Mouse (Mus musculus) spleen, postnatal 36 days (tissue): ENCODE data around the gene Npff.
A peak's percentile ranks its signal among the peaks of the same experiment; 100 is the strongest.

Experiments used
- DNase-seq, 2 experiments: peaks; one replicate each; pipeline ENCODE4 v3.0.0; 2022; ENCODE audit warnings: low spot score in 2 of 2, mixed read lengths in 1 of 2

Npff gene

DNA sequence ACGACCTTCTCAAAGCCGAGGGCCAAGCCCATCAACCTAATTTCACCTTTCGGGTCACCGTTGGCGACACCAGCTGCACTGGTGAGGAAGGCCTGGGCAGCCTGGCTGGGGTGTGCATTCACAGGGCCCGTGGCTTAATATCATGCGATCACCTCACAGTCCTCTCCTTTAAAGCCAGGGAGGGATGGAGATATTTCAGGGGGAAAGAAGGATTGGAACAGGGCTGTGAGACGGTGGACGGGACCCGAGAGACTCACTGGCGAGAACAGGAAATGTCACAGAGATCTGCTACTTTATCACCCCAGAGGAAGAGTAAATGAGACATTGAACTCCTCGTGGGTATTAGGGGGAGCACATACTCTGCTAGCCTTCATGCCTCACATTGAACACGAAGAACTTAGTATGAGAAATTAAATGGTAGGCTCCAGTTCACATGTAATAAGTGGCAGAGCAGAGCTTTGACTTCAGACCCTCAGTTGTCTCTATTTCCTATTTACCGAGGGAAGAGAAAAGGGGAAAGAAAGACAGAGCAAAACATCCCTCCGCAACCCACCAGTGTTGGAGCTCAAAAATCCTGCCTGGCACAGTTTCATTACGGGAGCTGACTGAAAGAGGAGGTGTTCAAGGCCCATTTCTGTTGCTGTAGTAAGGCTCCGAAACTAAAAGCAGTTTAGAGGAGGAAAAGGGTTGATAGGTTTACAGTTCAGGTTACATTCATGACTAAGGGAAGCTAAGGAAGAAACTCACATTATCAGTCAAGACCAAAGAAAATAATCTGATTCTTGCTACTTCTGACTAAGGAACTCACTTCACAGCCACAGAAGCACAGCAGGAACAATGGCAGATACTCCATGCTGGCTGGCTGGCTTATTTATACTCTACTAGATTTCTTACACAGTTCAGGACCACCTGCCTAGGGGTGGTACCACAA lies 5.3 kb downstream of the Npff start:
- DNase-seq, result no peak

DNA sequence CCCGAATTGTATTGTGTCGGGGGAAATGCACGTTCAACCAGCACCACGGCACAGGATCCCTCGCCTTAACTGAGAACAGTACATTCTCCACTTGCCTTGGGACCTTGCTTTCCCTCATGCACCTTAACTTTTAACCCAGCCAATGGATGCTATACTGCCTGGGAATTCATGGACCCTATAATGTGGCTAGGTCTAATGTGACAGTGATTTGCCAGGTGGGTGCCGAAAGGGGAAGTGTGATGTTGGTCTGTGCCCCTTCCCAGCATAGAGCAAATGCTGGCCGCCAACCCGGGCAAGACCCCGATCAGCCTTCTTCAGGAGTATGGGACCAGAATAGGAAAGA lies 5.9 kb downstream of the Npff start:
- no peak for DNase-seq

DNA sequence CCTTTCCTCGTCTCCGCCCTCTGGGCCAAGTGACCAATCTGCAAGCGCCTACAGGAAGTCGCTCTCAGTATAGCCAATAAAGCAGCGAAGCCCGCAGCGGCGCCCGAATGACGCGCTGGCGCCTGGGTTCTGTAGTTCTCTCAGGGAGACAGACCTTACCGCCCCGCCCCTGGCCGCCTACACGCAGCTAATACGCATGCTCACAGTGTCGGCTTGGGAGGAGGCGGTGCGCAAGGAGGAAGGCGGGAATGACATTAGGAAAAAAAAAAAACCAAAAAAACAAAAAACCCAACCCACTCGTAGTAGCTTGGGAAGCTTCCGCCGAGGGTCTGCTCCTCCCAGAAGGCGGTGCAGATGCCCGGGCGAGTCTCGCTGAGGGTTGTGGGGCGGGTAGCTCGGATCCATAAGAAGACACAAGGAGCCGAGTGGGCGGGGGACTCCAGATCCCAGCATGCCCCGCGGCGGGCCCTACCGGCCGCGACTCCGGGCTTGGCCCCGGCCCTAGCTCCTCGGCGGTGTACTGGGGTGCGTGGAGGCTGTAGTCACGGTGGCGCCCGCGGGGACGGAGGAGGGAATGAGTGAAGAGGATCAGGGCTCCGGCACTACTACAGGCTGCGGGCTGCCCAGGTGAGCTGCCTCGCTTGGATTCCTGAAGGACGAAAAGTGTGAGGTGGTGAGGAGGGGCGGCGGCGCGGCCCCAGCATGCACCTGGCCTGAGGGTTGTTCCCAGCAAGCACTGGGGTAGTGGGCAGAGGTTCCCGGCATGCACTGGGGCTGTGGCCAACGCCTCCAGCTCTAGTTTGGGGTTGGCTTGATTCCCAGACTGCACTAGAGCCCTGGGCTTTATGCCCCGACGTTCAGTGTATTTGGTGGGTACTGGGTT lies 6.5 kb downstream of the Npff start, which contains the start of gene Tarbp2:
Gene Tarbp2, plus strand, starts transcription at position 217 of the 883 bp plus-strand sequence.
- peak; percentile 100 for DNase-seq

DNA sequence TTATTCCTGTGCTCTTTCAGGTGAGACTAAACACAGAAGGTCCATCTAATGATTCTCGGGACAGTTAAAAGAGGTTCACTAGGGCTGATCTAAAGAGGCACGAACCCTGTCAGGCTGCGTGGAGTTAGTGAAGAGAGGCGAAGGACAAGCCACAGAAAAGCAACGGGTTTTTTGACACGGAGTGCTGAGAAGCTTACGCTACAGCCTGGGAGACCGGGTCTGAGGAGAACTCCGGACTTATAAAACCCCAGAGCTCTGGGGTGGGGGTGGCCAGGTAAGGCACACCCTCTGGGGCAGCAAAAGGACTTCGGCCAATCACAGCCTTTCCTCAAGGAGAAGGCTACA lies 7.1 kb downstream of the Npff start:
- DNase-seq, result no peak

DNA sequence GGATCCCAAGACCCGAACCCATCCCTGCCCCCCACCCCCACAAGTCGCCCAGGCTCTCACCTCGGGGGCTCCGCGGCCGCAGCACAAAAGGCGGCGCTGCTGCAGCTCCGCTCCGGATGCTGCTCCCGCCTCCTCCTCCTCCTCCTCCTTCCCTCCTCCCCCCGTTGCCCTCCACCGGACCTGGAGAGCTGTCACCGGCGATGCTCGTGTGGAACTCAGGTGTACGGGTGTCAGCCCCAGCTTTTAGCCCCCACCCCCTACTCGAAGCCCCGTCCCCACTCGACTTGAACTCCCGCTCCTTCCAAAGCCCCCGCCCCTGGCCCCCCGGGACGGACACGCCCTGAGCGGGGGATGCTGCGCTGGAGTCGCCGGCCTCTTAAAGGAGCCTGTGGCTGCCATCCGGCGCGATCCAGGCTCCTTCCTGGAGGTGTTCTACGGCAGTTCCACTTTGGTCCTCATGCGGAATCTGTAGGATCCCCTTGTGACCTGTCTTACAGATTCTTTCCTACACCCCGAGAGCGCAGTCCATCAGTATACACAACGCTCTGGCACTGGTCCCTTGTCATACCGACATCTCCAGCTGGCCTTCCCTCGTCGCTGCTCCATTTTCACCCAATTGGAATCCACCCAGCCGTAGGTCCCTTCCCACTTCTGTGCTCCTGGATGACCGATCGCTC lies 7.9 kb downstream of the Npff start, which contains the start of gene Map3k12:
Gene Map3k12, minus strand, starts transcription at position 337 of the 677 bp plus-strand sequence.
- peak; percentile 41 to 47 for DNase-seq

DNA sequence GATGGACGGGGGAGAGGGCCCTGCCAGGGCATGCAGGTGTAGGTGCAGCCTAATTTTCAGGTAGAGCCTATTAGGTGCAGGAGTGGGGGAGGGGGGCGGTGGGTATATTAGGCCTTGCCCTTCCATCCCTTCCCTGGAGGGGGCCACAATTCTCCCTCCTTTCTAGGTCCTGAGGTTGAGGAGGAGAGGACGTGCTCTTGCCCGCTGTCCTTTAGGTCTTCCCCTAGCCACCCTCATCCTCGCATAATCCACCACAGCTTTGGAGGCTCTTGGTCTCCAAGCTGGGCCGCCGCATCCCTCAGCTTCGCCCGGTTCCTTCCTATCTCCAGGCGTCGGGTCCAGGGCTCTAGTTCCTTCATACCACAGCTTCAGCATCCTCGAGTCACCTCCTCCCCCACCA lies 8.4 kb downstream of the Npff start:
- DNase-seq, result no peak

DNA sequence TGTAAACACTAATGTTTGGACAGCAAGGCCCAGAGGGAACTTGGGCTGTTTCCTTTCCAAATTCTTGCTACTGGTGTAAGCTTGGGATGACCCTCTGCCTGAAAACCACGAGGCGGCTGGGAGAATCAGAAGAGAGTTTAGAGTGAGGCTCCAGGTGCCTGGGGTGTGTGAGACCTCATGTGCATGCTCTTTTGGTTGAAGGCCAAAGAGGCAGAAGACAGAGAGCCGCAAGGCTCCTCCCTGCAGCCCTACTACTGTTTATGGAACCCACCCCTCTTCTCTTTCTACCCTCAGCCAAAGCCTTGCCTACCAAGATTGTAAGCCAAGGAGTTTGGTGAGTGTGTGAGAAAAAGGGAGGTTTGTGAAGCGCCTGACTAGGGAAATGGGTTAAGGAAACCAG lies 9.0 kb downstream of the Npff start:
- no peak for DNase-seq

DNA sequence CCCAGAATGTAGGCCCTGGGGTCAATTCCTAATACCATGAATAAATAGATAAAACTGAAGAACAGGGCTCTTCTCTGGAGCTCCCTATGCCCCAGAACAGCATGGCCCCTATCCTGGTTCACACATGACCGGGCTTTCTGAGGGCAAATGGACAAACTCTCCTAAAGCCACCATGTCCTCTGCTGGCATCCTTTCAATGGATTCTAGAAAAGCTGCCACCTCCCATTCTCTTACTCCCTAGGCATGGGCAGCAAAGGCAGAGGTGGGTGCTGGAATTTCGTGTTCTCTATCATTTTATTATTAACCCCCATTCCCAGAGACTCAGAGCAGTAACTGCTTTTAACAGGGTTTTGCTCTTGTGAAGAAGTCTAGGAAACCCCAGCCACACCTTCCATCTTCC lies 9.5 kb downstream of the Npff start:
- no peak for DNase-seq

DNA sequence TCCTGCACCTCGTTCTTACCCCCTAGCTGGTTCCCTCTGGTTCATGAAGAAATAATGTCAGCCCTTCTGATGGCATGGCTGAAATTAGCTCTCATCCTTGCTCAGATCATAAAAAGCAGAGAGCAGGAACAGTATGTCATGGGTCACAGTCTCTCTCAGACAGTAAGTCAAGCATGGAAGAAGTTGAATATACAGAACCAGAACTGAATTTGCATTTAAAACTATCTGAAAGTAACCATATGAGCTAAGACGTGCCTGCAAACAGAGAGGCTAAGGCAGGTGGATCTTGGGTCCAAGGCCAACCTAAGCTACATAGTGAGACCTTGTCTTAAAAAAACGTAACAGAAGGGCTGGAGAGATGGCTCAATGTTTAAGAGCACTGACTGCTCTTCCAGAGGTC lies 11.7 kb downstream of the Npff start:
- DNase-seq, result no peak

DNA sequence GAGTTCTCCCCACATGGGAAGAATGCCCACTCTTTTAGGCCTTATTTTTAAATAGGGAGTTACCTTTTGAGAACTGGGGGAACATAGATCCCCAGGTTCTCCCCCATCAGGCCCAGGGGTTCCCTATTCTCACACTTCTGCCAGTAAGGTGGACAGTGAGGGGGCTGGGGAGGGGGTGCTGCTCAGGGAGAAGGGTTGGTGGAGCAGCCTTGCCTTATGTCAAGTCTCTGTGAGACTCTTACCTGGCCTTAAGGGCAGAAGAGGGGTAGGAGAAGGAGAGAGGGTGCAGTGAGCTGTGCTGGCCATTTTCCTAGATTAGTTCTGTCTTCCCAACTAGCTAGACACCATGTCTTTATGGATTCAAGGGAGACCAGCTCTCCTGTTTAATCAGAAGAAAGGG lies 12.3 kb downstream of the Npff start:
- no peak for DNase-seq

DNA sequence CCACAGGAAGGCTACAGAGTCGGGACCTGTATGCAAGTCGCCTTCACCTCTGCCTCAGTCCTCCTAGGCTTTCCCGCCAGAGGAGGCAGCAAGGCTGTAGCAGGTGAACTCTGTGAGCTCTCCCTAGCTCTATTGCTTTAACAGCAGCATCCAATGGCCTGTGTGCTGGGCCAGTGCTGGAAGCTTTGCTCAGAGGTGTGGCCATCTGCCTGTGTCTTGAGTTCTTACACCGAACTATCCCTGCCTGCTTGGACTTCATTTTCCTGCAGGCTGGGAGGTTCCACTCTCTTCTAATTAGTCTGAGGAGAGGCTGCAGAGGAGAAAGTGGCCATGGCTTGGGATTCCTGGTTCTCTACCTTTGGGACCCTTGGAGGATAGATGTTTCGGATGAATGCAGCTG lies 12.7 kb downstream of the Npff start:
- DNase-seq, result no peak

DNA sequence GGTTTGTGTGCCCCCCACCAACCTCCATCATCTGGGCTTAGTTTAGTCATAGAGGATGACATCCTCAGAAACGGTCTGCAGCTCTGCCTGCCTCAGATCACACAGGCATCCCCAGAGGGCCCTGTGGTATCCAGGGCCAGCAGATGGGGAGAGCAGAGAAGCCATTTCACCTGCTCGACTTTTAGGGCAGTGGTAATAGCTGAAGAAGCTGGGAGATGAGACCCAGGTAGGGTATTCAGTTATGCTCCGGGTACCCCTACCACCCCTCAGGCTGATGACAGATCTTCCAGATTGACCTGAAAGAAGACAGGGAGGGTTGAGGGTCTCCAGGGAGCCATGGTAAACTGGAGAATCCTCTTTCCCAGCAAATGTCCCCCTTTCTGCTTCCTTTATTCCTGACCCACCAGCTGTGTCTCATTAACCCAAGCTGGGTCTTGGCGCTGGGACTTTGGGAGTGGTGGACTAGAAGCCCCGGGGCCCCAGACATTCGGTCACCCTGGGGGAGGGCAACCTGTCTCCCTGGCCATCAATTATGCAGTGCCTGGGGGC lies 13.4 kb downstream of the Npff start:
- no peak for DNase-seq

DNA sequence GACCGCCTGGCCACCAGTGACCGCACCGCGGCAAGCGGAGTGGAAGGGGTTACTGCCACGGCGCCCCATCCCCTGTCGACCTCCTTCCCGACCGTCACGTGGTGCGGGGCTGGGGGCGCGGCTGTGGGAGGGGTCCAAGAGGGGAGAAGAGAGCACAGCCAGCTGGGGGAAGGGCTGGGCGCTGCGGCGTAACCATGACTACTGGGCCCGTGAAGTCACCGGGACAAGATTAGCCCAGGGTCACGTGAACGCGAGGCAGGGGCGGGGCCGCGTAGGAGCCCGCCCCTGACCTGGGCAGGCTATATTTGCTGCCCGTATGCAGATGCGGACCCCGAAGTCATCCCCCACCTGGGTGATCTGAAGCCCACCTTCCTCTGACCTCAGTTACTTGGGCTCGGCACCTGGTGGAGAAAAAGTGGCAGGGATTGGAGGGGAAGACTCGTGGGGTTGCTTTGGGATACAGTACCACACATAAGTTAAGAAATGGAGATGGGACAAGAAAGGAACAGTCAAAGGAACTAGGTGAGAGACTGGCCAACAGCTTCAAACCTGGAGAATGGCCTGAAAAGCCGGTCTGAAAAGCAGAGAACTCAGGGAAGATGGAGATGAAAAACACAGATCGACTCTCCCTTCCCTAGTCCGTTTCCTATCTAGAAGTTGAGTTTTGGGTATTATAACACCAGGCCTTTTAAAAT lies 14.0 kb downstream of the Npff start:
- DNase-seq, result peak; percentile 67 to 78

DNA sequence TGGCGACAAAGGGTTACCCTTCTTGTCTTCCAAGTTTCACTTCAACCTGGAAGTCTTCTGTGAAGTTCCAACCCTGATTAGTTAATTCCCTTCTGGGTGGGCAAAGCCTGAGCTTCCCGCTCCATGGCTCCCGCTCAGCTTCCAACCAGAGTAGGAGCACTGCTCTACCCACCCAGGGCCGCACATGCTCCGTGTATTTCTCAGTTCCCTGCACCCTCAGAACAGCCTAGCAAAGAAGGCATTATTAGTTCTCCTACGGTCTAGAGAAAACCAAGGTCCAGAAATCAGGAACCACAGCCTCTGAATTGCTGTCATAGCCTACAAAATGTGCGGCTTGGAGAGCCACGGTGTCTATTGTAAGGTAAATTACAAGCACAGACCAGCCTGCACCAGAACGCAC lies 14.6 kb downstream of the Npff start:
- no peak for DNase-seq

DNA sequence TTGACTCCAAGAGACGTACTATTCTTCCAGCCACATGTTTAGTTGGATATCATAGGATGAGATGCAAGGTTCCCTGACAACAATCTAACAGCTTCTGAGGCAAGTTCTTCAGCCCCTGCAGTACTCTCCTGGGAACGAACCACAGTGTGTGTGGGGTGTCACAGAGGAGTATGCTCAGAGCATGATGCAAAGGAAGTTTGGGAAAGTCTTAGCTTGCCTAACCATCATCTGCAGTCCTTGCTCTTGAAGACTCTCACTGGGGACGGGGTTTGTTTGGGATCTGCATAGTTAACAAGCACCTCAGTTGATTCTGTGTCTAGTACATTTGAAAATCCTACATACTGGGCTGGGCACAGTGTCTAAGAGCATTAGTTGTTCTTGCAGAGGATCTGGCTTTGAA lies 16.4 kb downstream of the Npff start:
- DNase-seq, result no peak

DNA sequence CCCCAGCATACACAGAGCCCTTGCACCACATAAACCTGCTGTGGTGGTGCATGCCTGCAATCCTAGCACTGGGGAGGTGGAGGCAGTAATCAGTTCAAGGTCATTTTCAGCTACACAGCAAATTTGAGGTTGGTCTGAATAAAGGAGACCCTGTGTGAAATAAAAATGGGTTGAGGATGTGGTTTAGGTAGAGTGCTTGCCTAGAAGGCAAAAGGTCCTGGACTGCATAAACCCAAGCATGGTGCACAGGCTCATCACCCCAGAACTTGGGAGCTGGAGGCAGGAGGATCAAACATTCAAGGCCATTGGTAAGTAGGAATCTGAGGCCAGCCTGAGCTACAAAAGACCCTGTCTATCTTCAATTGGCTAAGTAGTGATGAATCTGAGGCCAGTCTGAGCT lies 17.2 kb downstream of the Npff start:
- no peak for DNase-seq

DNA sequence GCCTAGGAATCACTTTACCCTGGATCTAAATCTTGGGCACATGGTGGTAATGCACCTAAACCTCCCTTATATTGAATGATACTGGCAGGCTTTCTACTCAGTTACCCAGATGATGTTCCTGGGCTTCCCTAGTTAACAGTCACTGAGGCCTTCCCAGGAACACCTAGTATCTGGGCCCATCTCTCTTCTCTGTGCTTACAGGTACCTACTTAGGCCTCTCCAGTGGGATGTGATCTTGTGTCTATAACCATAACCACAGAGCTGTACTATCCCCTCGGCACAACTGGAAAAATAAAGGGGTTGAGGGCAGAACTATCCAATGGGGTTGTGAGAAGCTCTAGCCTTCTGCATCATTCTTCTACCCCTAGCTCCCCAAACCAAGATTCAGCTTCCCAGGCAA lies 17.9 kb downstream of the Npff start:
- DNase-seq, result no peak

DNA sequence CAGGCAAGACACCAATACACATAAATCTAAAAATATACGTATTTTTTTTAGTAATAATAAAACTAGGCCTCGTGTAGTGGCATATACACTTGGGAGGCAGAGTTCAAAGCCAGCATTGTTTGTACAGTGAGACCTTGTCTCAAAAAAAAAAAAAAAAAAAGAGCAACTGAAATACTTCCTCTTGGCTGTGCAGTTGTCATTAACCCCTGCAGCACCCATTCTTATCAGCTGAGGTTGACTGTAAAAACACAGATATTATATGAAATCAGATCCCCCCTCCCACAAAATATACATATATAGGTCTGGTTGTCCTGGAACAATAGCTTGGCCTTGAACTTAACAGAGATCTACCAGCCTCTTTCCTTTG lies 18.3 kb downstream of the Npff start:
- no peak for DNase-seq

DNA sequence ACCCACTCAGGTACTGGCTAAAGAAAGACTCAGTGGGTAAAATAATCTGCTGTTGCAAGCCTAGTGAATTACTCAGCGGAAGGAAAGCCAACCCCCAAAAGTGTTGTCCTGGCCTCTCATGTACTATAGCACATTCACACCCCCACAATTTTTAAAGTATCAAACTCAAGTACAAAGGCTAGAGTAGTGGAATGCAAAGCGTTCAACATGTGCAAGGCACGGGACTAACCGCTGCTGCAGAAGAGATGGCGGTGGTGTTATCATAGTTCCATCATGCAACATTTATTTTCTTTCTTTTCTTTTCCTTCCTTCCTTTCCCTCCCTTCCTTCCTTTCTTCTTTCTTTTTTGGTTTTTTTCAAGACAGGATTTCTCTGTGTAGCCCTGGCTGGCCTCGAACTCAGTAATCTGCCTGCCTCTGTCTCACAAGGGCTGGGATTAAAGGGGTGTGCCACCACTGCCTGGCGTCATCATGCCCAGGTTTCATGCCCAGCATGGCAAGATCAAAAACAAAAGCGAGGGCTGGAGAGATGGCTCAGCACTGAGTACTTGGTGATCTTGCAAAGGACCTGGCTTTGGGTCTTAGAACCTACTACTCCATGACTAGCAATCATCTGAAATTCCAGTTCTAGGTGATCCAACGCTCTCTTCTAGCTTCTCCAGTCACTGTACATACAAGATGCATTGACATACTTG lies 18.8 kb downstream of the Npff start:
- DNase-seq, result no peak

DNA sequence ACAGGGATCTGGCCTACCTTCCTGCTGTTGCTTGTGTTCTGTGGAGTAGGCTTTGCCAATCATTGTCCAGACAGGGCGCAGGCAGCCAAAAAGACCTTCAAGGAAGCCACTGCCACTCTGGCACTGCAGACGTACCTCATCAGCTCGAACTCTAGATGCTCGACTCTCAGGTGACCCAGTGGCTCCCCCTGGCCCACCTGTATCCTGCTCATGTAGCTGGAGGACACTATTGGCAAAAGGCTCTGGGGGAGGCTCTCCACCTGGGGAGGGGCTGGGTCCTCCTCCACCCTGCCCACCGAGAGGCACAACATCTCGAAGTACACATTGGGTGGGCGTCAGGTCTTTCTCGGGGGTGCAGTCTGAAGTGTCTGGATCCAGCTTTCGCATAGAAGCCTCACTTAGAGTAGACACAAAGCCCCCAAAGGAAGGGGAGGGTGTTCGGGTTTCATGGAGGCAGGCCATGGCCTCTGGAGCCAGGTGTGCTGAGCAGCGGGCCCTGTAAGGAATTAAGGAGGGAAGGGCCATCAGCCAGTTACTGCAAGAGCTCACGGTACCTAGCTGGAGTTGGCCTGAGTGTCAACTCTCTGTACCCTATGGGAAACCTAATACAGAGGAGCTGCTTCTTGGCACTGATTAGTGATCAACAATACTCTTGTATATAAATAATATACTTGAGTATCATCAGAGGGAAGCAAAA lies 19.5 kb downstream of the Npff start:
- no peak for DNase-seq
